Mouse (Mus musculus) neural tube, embryonic 12.5 days (tissue): ENCODE data around the gene Lrrc41. TPM values are rescaled to one million over a fixed set of nuclear protein-coding genes. Genes with fewer than 3 reads are reported as not detected.

Experiments
- ATAC-seq: fragments of 200-750 bp; cut with Nextera tagmentation; 2 replicates; pipeline ENCODE4 v1.8.0; 2017; ENCODE audit warnings: low read depth, mild to moderate bottlenecking, moderate TSS enrichment, moderate library complexity; ENCODE audit not compliant: low FRiP score
- H3K27ac ChIP-seq: fragments of 300-500 bp; sonication (generic); 2 replicates; pipeline ENCODE4 v1.5.1; 2016
- H3K27me3 ChIP-seq: fragments of 300-500 bp; sonication (generic); replicated peaks from 2 replicates; pipeline ENCODE4 v1.6.1; 2016; ENCODE audit warnings: mild to moderate bottlenecking
- H3K36me3 ChIP-seq: fragments of 300-500 bp; sonication (generic); 2 replicates; pipeline ENCODE4 v1.6.1; 2016; ENCODE audit warnings: mild to moderate bottlenecking
- H3K4me1 ChIP-seq: fragments of 300-500 bp; sonication (generic); 2 replicates; pipeline ENCODE4 v1.6.1; 2016
- H3K4me2 ChIP-seq: fragments of 300-500 bp; sonication (generic); replicated peaks from 2 replicates; pipeline ENCODE4 v1.6.1; 2016; ENCODE audit warnings: mild to moderate bottlenecking
- H3K4me3 ChIP-seq: fragments of 300-500 bp; sonication (generic); 2 replicates; pipeline ENCODE4 v1.5.1; 2016
- H3K9ac ChIP-seq: fragments of 300-500 bp; sonication (generic); 2 replicates; pipeline ENCODE4 v1.6.1; 2016; ENCODE audit warnings: mild to moderate bottlenecking
- H3K9me3 ChIP-seq: fragments of 300-500 bp; sonication (generic); 2 replicates; pipeline ENCODE4 v1.6.1; 2016; ENCODE audit warnings: mild to moderate bottlenecking
- WGBS: fragments of 180-500 bp; shearing (Covaris S2); methylation state at CpG from one replicate; pipeline ENCODE4 v1.1.7; 2016; 5-methylcytosine and 5-hydroxymethylcytosine counted together
- polyA plus RNA-seq: library from polyadenylated mRNA; unstranded; fragments of >200 nt; fragmentation: Nextera tagmentation; extraction: Ambion mirVana; gene quantifications from 2 replicates; pipeline ENCODE4 v1.2.1, GENCODE M21; 2016

Gene Lrrc41
- polyA plus RNA-seq, result 71.9 and 75.0 TPM in 2 replicates

DNA sequence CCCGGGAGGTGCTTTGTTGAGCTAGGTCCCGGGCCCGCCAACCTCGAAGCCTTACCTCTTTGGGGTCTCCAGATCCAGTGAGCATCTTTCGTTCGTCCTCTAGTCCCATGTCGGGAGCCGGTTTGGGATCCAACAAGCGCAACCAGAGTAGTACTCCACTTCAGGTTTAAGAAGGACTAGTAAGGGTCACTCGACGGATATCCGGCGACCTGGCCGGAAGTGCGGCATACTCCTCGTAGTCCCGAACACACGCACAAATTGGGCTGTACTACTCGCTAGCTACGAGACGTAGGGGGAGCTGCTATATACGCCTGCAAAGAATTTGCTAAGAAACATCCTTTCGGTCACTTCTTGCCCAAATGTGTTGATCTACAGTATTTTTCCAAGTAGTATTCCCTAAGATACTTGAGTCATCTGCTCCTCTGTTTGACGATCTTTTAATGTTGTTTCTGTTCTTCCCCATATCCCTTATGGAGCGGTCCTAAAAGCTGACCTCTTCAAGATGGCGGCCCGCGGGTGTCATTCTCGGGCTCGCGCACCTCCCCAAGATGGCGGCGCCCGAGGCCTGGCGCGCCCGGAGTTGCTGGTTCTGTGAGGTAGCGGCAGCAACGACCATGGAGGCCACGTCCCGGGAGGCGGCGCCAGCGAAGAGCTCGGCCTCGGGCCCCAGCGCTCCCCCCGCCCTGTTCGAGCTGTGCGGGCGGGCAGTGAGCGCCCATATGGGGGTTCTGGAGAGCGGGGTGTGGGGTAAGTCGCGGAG, at the start of gene Lrrc41, which contains the start of gene Uqcrh:
Lrrc41 (plus strand) TSS at position 409 of the 760 bp plus-strand sequence.
Uqcrh (minus strand) TSS at position 211 of the 760 bp plus-strand sequence.
- H3K4me3 ChIP-seq, result peak within 1 kb of the TSS; percentile 98
- WGBS, result under 1% methylated on average over 55 of the region's 55 CpGs
- peak; percentile 92 for ATAC-seq

DNA sequence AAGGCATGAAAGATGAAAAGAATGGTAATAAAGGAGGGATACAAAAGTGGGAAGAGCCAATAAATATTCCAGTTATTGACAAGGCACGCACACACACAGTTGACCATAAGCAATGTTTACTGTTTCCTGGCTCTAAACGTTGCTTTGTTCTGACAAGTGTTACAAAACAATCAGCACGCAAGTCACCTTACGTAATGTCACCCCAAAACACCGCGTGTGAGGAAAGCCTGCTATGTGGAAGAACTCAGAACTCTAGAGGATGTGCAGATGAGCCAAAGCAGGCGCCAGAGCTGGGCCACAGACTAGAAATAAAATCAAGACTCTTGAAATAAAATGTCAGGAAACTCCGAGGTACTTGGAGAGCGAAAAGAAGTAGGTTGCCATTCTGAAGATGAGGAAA, 42.2 kb upstream of the Lrrc41 start:
- H3K36me3 ChIP-seq, result peaks cover 31% of the 10 kb centered on the region
- no peak for ATAC-seq

More for the DNA sequence above, at the start of gene Lrrc41, which contains the start of gene Uqcrh:
- Histone ChIP-seq H3K4me1 (peaks cover 33% of the 10 kb centered on the region), H3K36me3 (peaks cover 8% of the 10 kb centered on the region; the same call in 1 of the 2 replicates), H3K27me3 (no peaks in the 10 kb centered on the region), H3K9me3 (no peaks in the 10 kb centered on the region), H3K9ac (peak within 1 kb of the TSS; percentile 98), H3K27ac (peak within 1 kb of the TSS; percentile 94), H3K4me2 (peak within 1 kb of the TSS; percentile 84)

GRCm38 (mm10) chr4:116033374-116033773, 41.7 kb upstream of the Lrrc41 start:
- 97% methylated on average over 5 of the region's 5 CpGs for WGBS
- Histone ChIP-seq H3K4me1 (no peaks in the 10 kb centered on the region), H3K36me3 (peaks cover 31% of the 10 kb centered on the region)

More for the DNA sequence above, 42.2 kb upstream of the Lrrc41 start:
- Histone ChIP-seq H3K9ac (no peak overlapping the region), H3K9me3 (no peaks in the 10 kb centered on the region), H3K4me3 (no peak overlapping the region), H3K27me3 (no peaks in the 10 kb centered on the region), H3K27ac (no peak overlapping the region), H3K4me2 (no peak overlapping the region), H3K4me1 (no peaks in the 10 kb centered on the region)
- 90% methylated on average over 9 of the region's 9 CpGs for WGBS

GRCm38 (mm10) chr4:116040466-116040865, 34.6 kb upstream of the Lrrc41 start:
- no peak for ATAC-seq
- H3K36me3 ChIP-seq, result peaks cover 24% of the 10 kb centered on the region; the same call in 1 of the 2 replicates
- H3K9me3 ChIP-seq, result no peaks in the 10 kb centered on the region
- WGBS, result 93% methylated on average over 2 of the region's 2 CpGs
- no peak overlapping the region for H3K4me3 ChIP-seq
- no peak overlapping the region for H3K27ac ChIP-seq
- H3K4me2 ChIP-seq, result no peak overlapping the region
- H3K9ac ChIP-seq, result no peak overlapping the region
- no peaks in the 10 kb centered on the region for H3K4me1 ChIP-seq
- H3K27me3 ChIP-seq, result no peaks in the 10 kb centered on the region

More at GRCm38 (mm10) chr4:116033374-116033773, 41.7 kb upstream of the Lrrc41 start:
- Histone ChIP-seq H3K4me3 (no peak overlapping the region), H3K9ac (no peak overlapping the region), H3K27me3 (no peaks in the 10 kb centered on the region), H3K9me3 (no peaks in the 10 kb centered on the region), H3K27ac (no peak overlapping the region), H3K4me2 (no peak overlapping the region)
- ATAC-seq, result no peak

DNA sequence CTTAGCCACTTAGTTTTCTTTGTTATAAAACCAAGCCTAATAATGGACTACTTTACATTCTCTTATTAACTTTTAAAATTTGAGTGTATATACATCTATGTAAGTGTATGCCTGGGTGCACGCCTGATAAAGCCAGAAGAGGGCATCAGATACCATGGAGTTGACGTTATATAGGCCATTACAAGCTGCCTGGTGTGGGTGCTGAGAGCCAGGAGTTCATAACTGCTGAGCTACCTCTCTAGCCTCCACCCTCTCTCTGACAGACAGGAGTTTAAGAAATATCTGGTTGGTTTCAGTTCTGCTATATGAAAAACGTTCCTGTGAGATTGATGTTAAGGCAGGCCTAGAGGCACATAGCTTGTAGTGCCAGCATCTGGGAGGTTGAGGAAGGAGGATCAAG, 32.9 kb upstream of the Lrrc41 start:
- Histone ChIP-seq H3K27me3 (no peaks in the 10 kb centered on the region), H3K9me3 (no peaks in the 10 kb centered on the region), H3K4me3 (no peak overlapping the region), H3K27ac (no peak overlapping the region), H3K9ac (no peak overlapping the region), H3K4me1 (no peaks in the 10 kb centered on the region), H3K36me3 (peaks cover 23% of the 10 kb centered on the region; the same call in 1 of the 2 replicates), H3K4me2 (no peak overlapping the region)
- no peak for ATAC-seq
- WGBS, result 86% methylated on average over 3 of the region's 3 CpGs

DNA sequence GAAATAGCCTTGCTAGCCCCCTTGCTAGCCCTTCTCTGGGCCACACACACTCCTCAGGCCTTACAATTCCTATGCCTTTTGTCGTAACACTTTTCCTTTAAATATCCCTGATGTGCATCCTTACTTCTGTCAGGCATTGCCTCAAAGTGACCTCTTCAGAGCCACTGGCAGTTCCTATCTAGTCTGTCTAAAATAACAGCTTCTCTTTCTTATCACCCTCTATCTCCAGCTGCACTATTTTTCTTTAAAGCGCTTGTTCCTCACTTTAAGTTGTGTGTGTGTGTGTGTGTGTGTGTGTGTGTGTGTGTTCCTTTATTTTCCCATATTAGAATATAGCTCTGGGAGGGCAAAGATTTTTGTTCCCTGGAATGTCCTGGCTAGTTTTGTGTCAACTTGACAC, 28.5 kb upstream of the Lrrc41 start:
- no peak overlapping the region for H3K9ac ChIP-seq
- no peak for ATAC-seq
- H3K36me3 ChIP-seq, result peaks cover 18% of the 10 kb centered on the region; the same call in 1 of the 2 replicates
- H3K4me1 ChIP-seq, result no peaks in the 10 kb centered on the region
- no peak overlapping the region for H3K27ac ChIP-seq
- WGBS, result 93% methylated on average over 2 of the region's 2 CpGs
- H3K9me3 ChIP-seq, result no peaks in the 10 kb centered on the region
- H3K4me3 ChIP-seq, result no peak overlapping the region
- H3K27me3 ChIP-seq, result no peaks in the 10 kb centered on the region
- no peak overlapping the region for H3K4me2 ChIP-seq

- no peaks in the 10 kb centered on the region for H3K9me3 ChIP-seq
- H3K36me3 ChIP-seq, result peaks cover 11% of the 10 kb centered on the region; the same call in 1 of the 2 replicates
- H3K4me3 ChIP-seq, result no peak overlapping the region
- H3K27ac ChIP-seq, result no peak overlapping the region
- WGBS, result 89% methylated on average over 1 of the region's 1 CpGs
- ATAC-seq, result no peak
- H3K4me2 ChIP-seq, result no peak overlapping the region
- no peak overlapping the region for H3K9ac ChIP-seq
- H3K4me1 ChIP-seq, result peaks cover 6% of the 10 kb centered on the region; the same call in 1 of the 2 replicates
- no peaks in the 10 kb centered on the region for H3K27me3 ChIP-seq
Observed at GRCm38 (mm10) chr4:116047681-116048080, 27.4 kb upstream of the Lrrc41 start.

GRCm38 (mm10) chr4:116048130-116048920, 26.7 kb upstream of the Lrrc41 start:
- Histone ChIP-seq H3K27ac (no peak overlapping the region), H3K4me1 (peaks cover 10% of the 10 kb centered on the region; the same call in 1 of the 2 replicates), H3K4me3 (no peak overlapping the region), H3K4me2 (no peak overlapping the region), H3K36me3 (peaks cover 9% of the 10 kb centered on the region; the same call in 1 of the 2 replicates), H3K9ac (no peak overlapping the region), H3K27me3 (no peaks in the 10 kb centered on the region), H3K9me3 (no peaks in the 10 kb centered on the region)
- no peak for ATAC-seq
- WGBS, result 85% methylated on average over 7 of the region's 7 CpGs

DNA sequence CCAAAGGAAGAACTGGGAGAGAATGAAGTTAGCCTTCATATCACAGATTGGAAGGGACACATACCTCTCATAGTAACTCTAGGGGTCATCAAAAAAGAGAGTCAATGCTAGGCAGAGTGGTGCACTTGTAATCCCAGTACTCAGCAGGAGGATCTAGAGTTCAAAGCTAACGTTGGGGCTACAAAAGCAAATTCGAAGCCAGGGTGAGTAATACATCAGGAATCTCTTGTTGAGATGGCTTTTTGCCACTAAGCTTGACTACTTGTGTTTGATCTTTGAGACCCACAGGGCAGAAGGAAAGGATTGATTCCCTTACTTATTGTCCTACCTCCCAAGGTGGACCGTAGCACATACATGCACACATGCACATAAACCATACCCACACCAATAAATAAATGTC, 25.9 kb upstream of the Lrrc41 start:
- no peak overlapping the region for H3K4me3 ChIP-seq
- H3K27me3 ChIP-seq, result no peaks in the 10 kb centered on the region
- no peak for ATAC-seq
- peaks cover 10% of the 10 kb centered on the region; the same call in 1 of the 2 replicates for H3K4me1 ChIP-seq
- H3K9me3 ChIP-seq, result no peaks in the 10 kb centered on the region
- H3K36me3 ChIP-seq, result peaks cover 5% of the 10 kb centered on the region; the same call in 1 of the 2 replicates
- H3K9ac ChIP-seq, result no peak overlapping the region
- H3K27ac ChIP-seq, result no peak overlapping the region
- H3K4me2 ChIP-seq, result no peak overlapping the region
- 89% methylated on average over 3 of the region's 3 CpGs for WGBS

DNA sequence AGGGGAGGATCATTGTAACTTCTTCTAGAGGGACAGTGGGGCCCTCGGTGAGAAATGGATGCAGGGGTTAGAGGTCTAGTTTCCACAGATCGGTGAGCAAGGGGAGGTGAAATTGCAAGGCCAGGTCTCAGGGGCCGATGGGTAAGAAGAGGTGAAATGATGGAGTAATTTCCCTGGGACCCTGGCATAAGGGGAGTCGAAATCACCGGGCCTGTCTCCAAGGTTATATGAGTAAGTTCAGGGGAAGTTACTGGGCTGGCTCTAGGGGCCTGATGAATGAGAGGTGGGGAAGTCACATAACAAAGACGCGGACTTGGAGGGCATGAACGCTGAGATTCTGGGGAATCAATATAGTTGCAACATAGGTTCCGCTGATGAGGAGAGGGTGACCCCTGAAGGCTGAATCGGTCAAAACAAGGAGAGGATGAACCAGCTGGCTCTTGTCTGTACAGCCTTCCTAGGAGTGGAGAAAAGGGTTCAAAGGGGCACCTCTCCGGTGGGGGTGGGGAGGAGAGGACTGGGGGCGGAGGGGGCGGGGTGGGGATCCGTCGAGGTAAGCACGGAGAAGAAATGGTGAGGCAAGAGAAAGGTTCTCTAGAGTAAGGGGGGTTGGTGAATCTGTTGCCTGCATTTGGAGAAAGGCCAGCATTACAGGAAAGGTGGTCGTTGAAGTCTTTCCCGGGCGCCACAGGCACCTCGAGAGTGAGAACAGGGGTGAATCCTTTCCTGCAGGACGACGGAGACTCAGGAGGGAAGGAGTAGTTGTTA, 22.4 kb upstream of the Lrrc41 start:
- Histone ChIP-seq H3K36me3 (peaks cover 5% of the 10 kb centered on the region; the same call in 1 of the 2 replicates), H3K4me3 (peak overlapping the region; percentile 46), H3K4me1 (peaks cover 10% of the 10 kb centered on the region; the same call in 1 of the 2 replicates), H3K27me3 (no peaks in the 10 kb centered on the region), H3K27ac (no peak overlapping the region), H3K4me2 (peak overlapping the region; percentile 82), H3K9me3 (no peaks in the 10 kb centered on the region), H3K9ac (peak overlapping the region; percentile 52)
- ATAC-seq, result peak; percentile 46
- 10% methylated on average over 22 of the region's 22 CpGs for WGBS

DNA sequence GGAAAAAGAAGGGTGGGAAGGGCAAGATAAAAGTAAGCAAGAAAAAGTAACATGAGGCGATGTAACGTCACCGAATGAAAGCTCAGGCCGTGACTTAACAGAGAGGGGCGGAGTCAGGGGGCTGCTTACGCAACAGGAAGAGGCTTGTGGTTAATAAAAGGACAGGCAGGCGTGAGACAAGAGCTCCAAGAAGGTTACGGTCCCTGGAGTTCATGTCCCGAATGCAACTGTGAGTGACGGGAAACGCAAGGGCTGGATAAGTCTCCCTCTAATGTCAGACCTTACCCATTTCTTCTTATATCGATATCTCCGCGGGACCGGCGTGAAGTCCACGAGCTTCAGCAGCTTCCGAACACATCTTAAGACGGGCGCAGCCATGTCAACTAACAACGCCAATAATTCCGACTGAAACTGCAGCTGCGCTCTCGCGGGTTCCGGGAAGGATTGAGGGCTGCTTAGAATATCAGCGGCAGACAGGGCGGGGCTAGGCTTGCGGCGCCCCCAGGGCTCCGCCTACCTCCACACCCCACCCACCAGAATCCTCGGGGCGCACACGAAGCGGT, 21.6 kb upstream of the Lrrc41 start, which contains the start of gene Nsun4:
Nsun4 (minus strand) TSS at position 478 of the 563 bp plus-strand sequence.
- no peaks in the 10 kb centered on the region for H3K9me3 ChIP-seq
- peak; percentile 93 for ATAC-seq
- H3K4me1 ChIP-seq, result peaks cover 10% of the 10 kb centered on the region; the same call in 1 of the 2 replicates
- H3K9ac ChIP-seq, result peak within 1 kb of the TSS; percentile 52
- WGBS, result under 1% methylated on average over 35 of the region's 35 CpGs
- H3K36me3 ChIP-seq, result no peaks in the 10 kb centered on the region
- peak within 1 kb of the TSS; percentile 48 for H3K27ac ChIP-seq
- peak within 1 kb of the TSS; percentile 46 for H3K4me3 ChIP-seq
- no peaks in the 10 kb centered on the region for H3K27me3 ChIP-seq
- H3K4me2 ChIP-seq, result peak within 1 kb of the TSS; percentile 82
